Mouse (Mus musculus): Measurements from ENCODE around the gene Rbm47.

GRCm38 (mm10) chr5:66114208-66114607 lies 58.7 kb downstream of the Rbm47 start:
- no peak for TF ChIP-seq POLR2A (IDR thresholded peaks at IDR 0.05; ENCODE audit: low read depth, low read length)
- no peak for TF ChIP-seq CTCF (conservative IDR thresholded peaks at IDR 0.05; ENCODE audit: insufficient read depth, insufficient read length, low read depth, low read length)

All from kidney, adult 2 months (tissue).